Mouse (Mus musculus) liver, embryonic 14.5 days (tissue): ENCODE data around the gene Cks1b. TPM values are rescaled to one million over a fixed set of nuclear protein-coding genes. Genes with fewer than 3 reads are reported as not detected.

Experiments
- ATAC-seq: fragments of 200-750 bp; cut with Nextera tagmentation; 2 replicates; pipeline ENCODE4 v1.8.0; 2017; ENCODE audit warnings: moderate number of reproducible peaks, mild to moderate bottlenecking, moderate library complexity; ENCODE audit not compliant: insufficient read depth
- DNase-seq, 3 experiments: peaks; one replicate each; pipeline ENCODE4 v3.0.0-alpha.2; 2012 to 2013; ENCODE audit warnings: low read depth in 3 of 3, low spot score in 3 of 3
- H3K27ac ChIP-seq: fragments of 300-500 bp; sonication (generic); 2 replicates; pipeline ENCODE4 v1.5.1; 2014; ENCODE audit warnings: moderate library complexity, mild to moderate bottlenecking, control low read depth, inconsistent platforms
- H3K27me3 ChIP-seq: fragments of 300-500 bp; sonication (generic); 2 replicates; pipeline ENCODE4 v1.6.1; 2014; ENCODE audit warnings: mild to moderate bottlenecking, low read length, moderate library complexity; ENCODE audit not compliant: control insufficient read depth, insufficient read depth
- H3K36me3 ChIP-seq: fragments of 300-500 bp; sonication (generic); replicated peaks from 2 replicates; pipeline ENCODE4 v1.6.1; 2014; ENCODE audit warnings: low read depth; ENCODE audit not compliant: control insufficient read depth, insufficient read depth
- H3K4me1 ChIP-seq, 2 experiments: fragments of 200-500 bp in 1 of 2; fragments of 300-500 bp in 1 of 2; sonication (generic) in 1 of 2; replicated peaks; 2 replicates each; pipeline ENCODE4 v1.6.1; 2012 to 2014; ENCODE audit warnings: antibody characterized with exemption in 1 of 2, inconsistent platforms in 1 of 2, low read length in 1 of 2; ENCODE audit not compliant: control insufficient read depth in 2 of 2, insufficient read depth in 2 of 2
- H3K4me2 ChIP-seq: fragments of 300-500 bp; sonication (generic); 2 replicates; pipeline ENCODE4 v1.6.1; 2014; ENCODE audit warnings: low read depth, mild to moderate bottlenecking, control low read depth, moderate library complexity
- H3K4me3 ChIP-seq, 2 experiments: fragments of 200-500 bp in 1 of 2; fragments of 300-500 bp in 1 of 2; sonication (generic) in 1 of 2; 2 replicates each; pipeline ENCODE4 v1.5.1; 2012 to 2014; ENCODE audit warnings: low read depth in 2 of 2, low read length in 2 of 2, mild to moderate bottlenecking in 2 of 2, control low read depth in 1 of 2, inconsistent platforms in 1 of 2, moderate library complexity in 1 of 2; ENCODE audit not compliant: insufficient read depth in 1 of 2
- H3K9ac ChIP-seq: fragments of 300-500 bp; sonication (generic); replicated peaks from 2 replicates; pipeline ENCODE4 v1.6.1; 2014; ENCODE audit warnings: mild to moderate bottlenecking, control low read depth, moderate library complexity
- H3K9me3 ChIP-seq: fragments of 300-500 bp; sonication (generic); 2 replicates; pipeline ENCODE4 v1.6.1; 2016; ENCODE audit warnings: low read length, mixed read lengths; ENCODE audit not compliant: control insufficient read depth
- CTCF ChIP-seq: IDR thresholded peaks from 2 replicates; pipeline ENCODE4 v1.5.1; 2016; ENCODE audit warnings: antibody characterized with exemption, low read depth, control low read depth
- EP300 ChIP-seq: IDR thresholded peaks from 2 replicates; pipeline ENCODE4 v1.6.1; 2016; ENCODE audit warnings: antibody characterized with exemption, low read depth
- WGBS: fragments of 180-500 bp; shearing (Covaris S2); extraction: QIAGEN DNeasy Blood & Tissue Kit; methylation state at CpG from one replicate; pipeline ENCODE4 v1.1.7; 2014; ENCODE audit not compliant: insufficient replicate concordance; 5-methylcytosine and 5-hydroxymethylcytosine counted together
- polyA plus RNA-seq, 2 experiments: library from polyadenylated mRNA; depleted of rRNA in 1 of 2; stranded (reverse) in 1 of 2; unstranded in 1 of 2; fragments of >200 nt; fragmentation: Nextera tagmentation in 1 of 2; extraction: Ambion mirVana in 1 of 2; gene quantifications; 2 replicates each; pipeline versions ENCODE4 v1.2.1 to v1.2.3; 2012 to 2014

Cks1b gene
- polyA plus RNA-seq (2012; rRNA removed) (133 and 172 TPM in 2 replicates), polyA plus RNA-seq (2014; fragmentation: Nextera tagmentation; extraction: Ambion mirVana) (288 and 295 TPM in 2 replicates)

DNA sequence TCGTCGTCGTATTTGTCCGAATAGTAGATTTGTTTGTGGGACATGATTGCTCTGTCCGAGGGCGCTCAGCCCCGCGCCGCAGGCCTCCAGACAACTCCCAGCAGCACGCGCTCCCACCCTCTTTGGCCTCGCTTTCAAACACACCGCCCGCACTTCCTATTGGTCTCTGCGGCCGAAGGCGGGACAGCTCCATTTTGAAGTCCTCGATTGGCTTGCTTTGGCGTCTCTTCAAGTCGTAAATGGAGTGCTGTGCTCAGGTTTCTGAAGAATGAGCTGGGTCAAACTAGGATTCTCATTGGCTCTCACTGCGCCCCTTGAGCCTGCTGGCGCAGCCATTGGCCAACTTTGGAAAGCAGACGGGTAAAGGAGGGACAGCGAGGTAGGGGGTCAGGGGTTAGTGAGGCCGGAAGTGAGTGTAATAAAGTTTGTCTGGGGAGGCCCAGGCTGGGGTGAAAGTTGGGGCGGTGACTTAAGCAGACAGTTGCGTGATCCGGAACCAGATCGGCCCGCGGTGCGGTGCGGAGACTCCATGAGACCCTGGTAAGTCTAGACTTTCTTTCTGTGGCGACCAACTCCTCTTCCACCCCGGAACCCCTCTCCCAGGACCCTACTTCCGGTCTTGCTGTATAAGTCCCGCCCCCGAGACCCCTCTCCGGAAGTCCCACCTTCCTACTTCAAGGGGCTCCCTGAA lies at the start of gene Cks1b, which contains the start of gene Shc1:
TSS of gene Cks1b (minus strand) at position 214 of the 691 bp plus-strand sequence.
TSS of gene Shc1 (plus strand) at position 274 of the 691 bp plus-strand sequence.
- peak; percentile 25; the same call in 1 of the 2 replicates for TF ChIP-seq EP300
- no peak for TF ChIP-seq CTCF
- H3K36me3 ChIP-seq: peaks cover 30% of the 10 kb centered on the region
- H3K4me1 ChIP-seq: peaks cover 33 to 44% of the 10 kb centered on the region in 2 experiments
- ATAC-seq (peak; percentile 90), DNase-seq (peak; percentile 98)
- H3K27me3 ChIP-seq: no peaks in the 10 kb centered on the region
- no peaks in the 10 kb centered on the region for H3K9me3 ChIP-seq
- H3K4me2 ChIP-seq: peak within 1 kb of the TSS; percentile 71
- peak within 1 kb of the TSS; percentile 92 for H3K27ac ChIP-seq
- H3K9ac ChIP-seq: peak within 1 kb of the TSS; percentile 91
- peak within 1 kb of the TSS; percentile 84 to 97 for H3K4me3 ChIP-seq
- under 1% methylated on average over 39 of the region's 39 CpGs for WGBS

DNA sequence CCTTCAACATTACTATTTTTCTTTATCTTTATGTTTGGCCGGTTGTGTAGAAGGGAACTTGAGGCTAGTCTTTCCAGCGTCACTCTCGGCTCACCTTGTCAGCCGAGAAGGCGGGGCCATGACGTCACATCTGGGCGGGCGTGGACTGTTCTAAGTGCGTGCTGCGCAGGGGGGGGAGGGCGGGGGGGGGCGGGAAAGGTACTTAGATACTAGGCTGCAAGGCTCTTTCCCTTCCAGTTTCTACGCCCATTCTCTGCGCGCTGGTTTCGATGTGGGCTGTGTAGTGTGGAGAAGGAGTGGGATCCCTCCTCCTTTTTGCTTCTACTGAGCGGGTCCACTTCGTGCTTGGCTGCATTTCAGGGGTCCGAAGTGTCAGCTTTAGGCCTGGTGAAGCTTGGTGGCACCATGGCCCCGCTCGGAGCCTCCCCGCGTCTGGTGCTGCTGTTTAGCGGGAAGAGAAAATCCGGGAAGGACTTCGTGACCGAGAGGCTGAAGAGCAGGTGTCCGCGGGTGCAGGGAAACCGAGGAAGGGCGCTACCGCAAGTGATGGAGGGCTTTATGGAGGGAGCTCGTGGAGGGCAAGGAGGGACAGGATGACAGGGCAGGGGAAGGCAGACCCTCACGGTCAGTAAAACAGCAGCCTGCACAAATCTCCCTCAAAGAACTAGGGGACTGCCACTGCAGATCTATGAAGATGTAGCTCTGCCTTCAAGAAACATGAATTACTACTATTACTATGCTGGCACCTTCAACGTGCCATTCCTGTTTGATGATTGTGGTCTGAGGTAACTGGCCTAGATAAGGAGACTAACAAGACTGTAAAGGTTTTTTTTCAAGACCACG lies 41.0 kb upstream of the Cks1b start:
- peaks cover 10 to 28% of the 10 kb centered on the region in 2 experiments for H3K4me1 ChIP-seq
- no peak for TF ChIP-seq CTCF
- TF ChIP-seq EP300: no peak
- H3K36me3 ChIP-seq: no peaks in the 10 kb centered on the region
- peak overlapping the region; percentile 54 for H3K27ac ChIP-seq
- peak; percentile 89 to 91 (median 90) for DNase-seq
- H3K4me3 ChIP-seq: peak overlapping the region; percentile 73 to 90
- H3K27me3 ChIP-seq: no peaks in the 10 kb centered on the region
- peak overlapping the region; percentile 68 for H3K4me2 ChIP-seq
- no peaks in the 10 kb centered on the region for H3K9me3 ChIP-seq
- H3K9ac ChIP-seq: peak overlapping the region; percentile 73
- ATAC-seq: peak; percentile 90
- under 1% methylated on average over 34 of the region's 36 CpGs for WGBS

DNA sequence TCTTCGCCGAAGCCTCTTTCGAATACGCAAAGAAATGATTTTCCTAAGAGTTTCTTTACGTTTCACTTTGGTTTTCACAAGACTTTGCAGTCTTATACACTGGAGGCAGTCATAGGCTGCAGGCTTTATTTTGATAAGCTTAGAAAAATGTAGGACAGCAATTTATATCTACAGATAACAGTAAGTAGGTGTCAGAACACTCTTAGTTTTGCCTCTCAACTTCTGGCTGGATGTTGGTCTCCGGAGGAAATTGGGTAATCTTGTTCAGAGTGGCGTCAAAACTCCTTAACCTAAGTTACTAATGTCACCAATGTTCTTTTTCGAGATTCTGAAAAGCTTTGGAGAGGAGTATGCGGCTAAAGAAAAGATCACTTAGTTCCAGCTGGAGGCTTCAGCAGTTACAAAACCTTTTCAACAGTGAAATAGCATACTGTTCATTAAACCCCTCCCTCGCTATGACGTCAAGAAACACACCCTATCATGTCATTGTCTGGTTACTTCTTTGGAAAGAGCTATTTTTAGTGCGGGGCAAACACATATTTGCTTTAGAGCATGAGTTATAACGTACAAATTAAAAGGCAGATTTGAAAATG lies 40.3 kb upstream of the Cks1b start:
- ATAC-seq (peak; percentile 72), DNase-seq (peak in 1 of 3 experiments; percentile 73)
- Histone ChIP-seq H3K9ac (no peak overlapping the region), H3K9me3 (no peaks in the 10 kb centered on the region), H3K27me3 (no peaks in the 10 kb centered on the region), H3K36me3 (no peaks in the 10 kb centered on the region), H3K4me2 (peak overlapping the region; percentile 68), H3K4me3 (peak overlapping the region; percentile 0 to 73; a peak in 2 of 4 replicates), H3K4me1 (peaks cover 10 to 28% of the 10 kb centered on the region in 2 experiments), H3K27ac (peak overlapping the region; percentile 21; the same call in 1 of the 2 replicates)
- 43% methylated on average over 13 of the region's 13 CpGs for WGBS
- TF ChIP-seq EP300: no peak

DNA sequence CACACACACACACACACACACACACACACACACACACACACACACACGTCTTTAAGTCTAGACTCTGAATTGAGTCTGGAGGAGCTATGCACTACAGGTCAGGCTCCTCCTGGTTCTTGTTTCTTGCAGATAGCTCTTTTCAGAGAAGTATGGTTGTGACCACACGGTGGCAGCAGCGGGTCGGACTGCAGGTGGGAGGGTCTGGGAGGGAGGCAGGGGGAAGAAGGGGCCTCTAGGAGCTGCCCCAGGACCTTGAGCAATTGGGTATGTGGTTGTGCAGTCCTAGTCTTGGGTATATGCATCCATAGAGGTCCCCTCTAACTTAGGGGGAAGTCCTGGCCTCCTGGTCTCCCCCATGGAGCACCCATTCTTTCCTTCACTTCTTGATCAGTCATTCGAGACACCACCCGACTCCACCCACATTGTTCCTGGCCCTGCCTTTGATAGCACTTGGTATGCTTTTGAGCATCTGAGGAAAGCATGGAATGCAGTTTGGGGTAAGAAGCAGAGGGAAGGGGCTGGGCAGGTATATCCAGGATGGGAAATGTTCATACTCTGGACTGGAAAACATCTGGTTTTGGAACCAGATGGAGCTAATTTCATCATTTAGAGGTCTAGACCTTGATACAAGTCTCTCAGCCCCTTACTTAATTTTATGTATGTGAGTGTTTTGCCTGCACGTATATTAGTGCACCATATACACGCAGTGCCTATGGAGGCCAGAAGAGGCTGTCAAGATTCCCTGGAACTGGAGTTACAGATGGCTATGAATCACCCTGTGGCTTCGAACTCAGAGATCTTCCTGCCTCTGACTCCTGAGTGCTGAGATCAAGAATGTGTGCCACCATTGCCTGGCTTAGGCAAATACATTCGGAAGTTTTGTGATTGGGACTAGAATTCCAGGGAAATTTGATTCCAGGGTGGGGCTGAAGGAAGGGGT lies 38.8 kb upstream of the Cks1b start:
- H3K4me2 ChIP-seq: peak overlapping the region; percentile 37
- peak; percentile 32; the same call in 1 of the 2 replicates for ATAC-seq
- no peak overlapping the region for H3K27ac ChIP-seq
- peaks cover 10 to 28% of the 10 kb centered on the region in 2 experiments for H3K4me1 ChIP-seq
- H3K9me3 ChIP-seq: no peaks in the 10 kb centered on the region
- WGBS: 32% methylated on average over 10 of the region's 10 CpGs
- H3K36me3 ChIP-seq: no peaks in the 10 kb centered on the region
- no peak overlapping the region for H3K9ac ChIP-seq
- no peak overlapping the region; a peak in 1 of 4 replicates for H3K4me3 ChIP-seq
- DNase-seq: peak; percentile 66 to 71 (median 69)
- TF ChIP-seq CTCF (peak; percentile 94), EP300 (no peak)
- no peaks in the 10 kb centered on the region for H3K27me3 ChIP-seq
